Mouse (Mus musculus): ENCODE results near the gene Cpne1. TPM values are rescaled to one million over a fixed set of nuclear protein-coding genes. Genes with fewer than 3 reads are reported as not detected.

The Cpne1 gene
- total RNA-seq (2021) = 10 to 100 TPM in 1 of 2 experiments, 1 to 10 TPM in 1; 8.6 to 10.1 TPM
- long read RNA-seq, experiment 1, transcript Cpne1-202 (16 exons, 3,441 nt) = major isoform, 5 of 11 reads
- long read RNA-seq, experiment 1, partial matches to known transcripts = 4 of 11 reads
- long read RNA-seq, experiment 1, other reads (novel, unspliced or antisense) = 2 of 11 reads
- long read RNA-seq, experiment 2, transcript Cpne1-202 (16 exons, 3,441 nt) = major isoform, 10 of 12 reads
- long read RNA-seq, experiment 2, partial matches to known transcripts = 1 of 12 reads
- long read RNA-seq, experiment 2, other reads (novel, unspliced or antisense) = 0 of 12 reads

GRCm38 (mm10) chr2:156111358-156112079 is at the start of gene Cpne1, which contains the start of gene Rbm12:
TSS of gene Cpne1 (minus strand) at chr2:156111965.
TSS of gene Rbm12 (minus strand) at chr2:156111978.
- peak within 1 kb of the TSS; percentile 96 for H3K27ac ChIP-seq
- intact Hi-C loops (cut with DNase I) = no loop called here
- peak; percentile 94 for DNase-seq
- peak within 1 kb of the TSS; percentile 96 for H3K4me3 ChIP-seq
- no peak for TF ChIP-seq CTCF (IDR thresholded peaks at IDR 0.05)

GRCm38 (mm10) chr2:156151538-156151937 is 39.8 kb upstream of the Cpne1 start:
- intact Hi-C loops (cut with DNase I) = loop anchor here (5.0 kb wide), 1 partner anchor 131 kb away; no protein-coding TSS in a partner anchor
- Histone ChIP-seq H3K4me3 (no peak overlapping the region), H3K27ac (no peak overlapping the region)
- no peak for DNase-seq
- TF ChIP-seq CTCF (IDR thresholded peaks at IDR 0.05) = peak; percentile 37; the same call in 1 of the 2 replicates

DNA sequence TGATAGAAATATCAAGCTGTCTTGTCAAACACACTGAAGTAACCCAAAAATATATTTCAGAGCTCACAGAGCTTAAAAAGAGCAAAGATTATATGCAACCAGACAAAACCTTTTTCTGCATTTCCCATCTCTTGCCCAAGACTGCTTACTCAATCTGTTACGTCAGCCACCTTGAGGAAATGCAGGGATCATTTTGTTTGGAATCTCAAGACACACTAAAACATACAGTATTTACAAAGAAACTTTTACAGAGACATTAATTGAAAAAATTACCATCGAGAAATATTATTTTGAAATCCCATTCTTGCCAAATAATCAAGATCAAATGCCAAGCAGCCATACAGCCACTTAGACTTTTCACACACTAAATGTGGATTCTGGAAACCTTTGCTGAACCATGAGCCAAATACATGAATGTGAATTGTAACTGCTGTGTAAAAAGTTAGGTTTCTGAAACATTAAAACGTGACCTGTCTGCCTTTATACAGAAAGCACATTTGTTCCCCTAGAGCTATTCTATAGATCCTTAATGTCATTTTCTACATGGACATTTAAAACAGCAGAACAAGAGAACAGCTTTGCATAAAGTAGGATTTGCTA is 35.7 kb upstream of the Cpne1 start:
- DNase-seq = no peak
- TF ChIP-seq CTCF (IDR thresholded peaks at IDR 0.05) = no peak
- no peak overlapping the region for H3K4me3 ChIP-seq
- H3K27ac ChIP-seq = no peak overlapping the region
- intact Hi-C loops (cut with DNase I) = no loop called here

DNA sequence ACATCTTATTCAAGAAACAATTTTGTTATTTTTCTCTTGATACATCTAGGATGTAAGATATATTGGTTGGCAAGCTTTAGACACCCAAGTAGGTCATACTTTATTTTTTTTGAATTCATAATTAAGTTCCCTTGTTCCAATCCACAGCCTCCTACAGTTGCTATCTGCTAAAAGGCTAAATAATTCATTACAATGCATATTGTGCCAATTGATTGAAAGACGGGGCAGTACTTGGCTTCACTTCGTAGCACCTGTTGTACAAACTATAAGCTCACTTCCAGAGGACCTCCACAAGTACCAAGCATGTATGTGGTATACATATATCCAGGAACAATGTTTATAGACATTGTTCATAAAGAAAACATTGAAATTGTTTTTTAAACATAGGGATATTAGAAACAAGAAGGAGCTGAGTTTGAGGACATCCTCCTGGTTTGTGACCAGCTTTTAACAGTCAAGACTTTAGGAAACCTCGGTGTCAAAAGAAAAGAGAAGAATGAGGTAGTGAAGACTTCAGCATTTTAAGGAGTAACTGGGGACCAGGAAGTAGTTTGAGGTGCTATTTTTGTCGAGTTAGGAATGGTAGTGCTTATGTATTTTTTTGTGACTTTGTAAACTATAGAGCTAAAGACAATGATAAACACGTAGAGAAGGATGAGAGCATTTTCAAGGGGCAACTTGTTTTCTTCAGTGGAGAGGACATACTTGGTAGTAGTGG is 34.7 kb upstream of the Cpne1 start:
- no peak for TF ChIP-seq CTCF (IDR thresholded peaks at IDR 0.05)
- Histone ChIP-seq H3K27ac (no peak overlapping the region), H3K4me3 (no peak overlapping the region)
- no peak for DNase-seq
- intact Hi-C loops (cut with DNase I) = no loop called here

DNA sequence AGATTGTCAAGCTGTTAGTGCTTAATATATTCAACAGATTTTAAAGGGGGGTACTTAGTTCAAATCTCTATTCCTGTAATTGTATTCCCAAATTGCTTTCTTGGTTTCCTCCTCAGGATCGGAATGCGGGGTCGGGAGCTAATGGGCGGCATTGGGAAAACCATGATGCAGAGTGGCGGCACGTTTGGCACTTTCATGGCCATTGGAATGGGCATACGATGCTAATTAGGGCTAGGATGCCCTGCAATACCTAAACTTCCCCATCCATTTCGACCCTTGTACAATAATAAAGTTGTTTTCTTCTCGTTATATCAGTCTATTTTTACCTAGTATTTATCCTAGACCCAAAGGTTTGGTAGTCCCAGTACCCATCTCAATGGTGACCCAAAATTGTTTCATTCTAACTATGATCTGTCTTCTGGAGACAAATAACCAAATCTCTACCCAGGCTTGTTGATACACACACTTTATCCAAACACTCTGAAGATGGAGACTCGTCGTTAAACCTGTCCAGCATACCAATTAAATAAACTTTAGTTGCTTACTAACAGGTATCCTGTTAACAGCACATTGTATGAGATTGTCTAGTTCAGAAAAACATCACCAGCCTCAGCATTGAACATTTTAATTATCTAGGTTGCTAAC is 33.8 kb upstream of the Cpne1 start:
- TF ChIP-seq CTCF (IDR thresholded peaks at IDR 0.05) = no peak
- DNase-seq = no peak
- peak overlapping the region; percentile 93 for H3K4me3 ChIP-seq
- no peak overlapping the region for H3K27ac ChIP-seq
- intact Hi-C loops (cut with DNase I) = no loop called here

- intact Hi-C loops (cut with DNase I) = loop anchor here (5.0 kb wide), 1 partner anchor 182 kb away; no protein-coding TSS in a partner anchor
- peak; percentile 95 for DNase-seq
- peak within 1 kb of the TSS; percentile 93 for H3K4me3 ChIP-seq
- peak; percentile 53 for TF ChIP-seq CTCF (IDR thresholded peaks at IDR 0.05)
- H3K27ac ChIP-seq = peak within 1 kb of the TSS; percentile 93
Observed at GRCm38 (mm10) chr2:156143953-156144724, 32.4 kb upstream of the Cpne1 start, which contains the start of the genes Romo1 and Nfs1. TSS of gene Romo1 (plus strand) at chr2:156144039. TSS of gene Nfs1 (minus strand) at chr2:156144186.

- no peak for TF ChIP-seq CTCF (IDR thresholded peaks at IDR 0.05)
- peak overlapping the region; percentile 93 for H3K27ac ChIP-seq
- intact Hi-C loops (cut with DNase I) = loop anchor here (5.0 kb wide), 1 partner anchor 181 kb away; no protein-coding TSS in a partner anchor
Observed at GRCm38 (mm10) chr2:156143367-156143766, 31.6 kb upstream of the Cpne1 start.

DNA sequence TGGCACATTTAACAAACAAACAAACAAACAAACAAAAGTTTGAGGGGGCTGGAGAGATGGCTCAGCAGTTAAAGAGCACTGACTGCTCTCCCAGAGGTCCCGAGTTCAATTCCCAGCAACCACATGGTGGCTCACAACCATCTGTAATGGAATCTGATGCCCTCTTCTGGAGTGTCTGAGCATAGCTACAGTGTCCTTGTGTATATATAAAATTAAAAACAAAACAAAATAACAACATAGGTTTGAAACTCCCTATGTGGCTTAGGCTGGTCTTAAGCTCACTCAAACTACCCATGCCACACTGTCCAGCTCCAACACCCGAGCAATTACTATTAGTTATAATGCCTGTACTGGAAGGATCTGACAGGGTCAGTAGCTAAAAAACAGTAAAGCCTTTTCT is 31.1 kb upstream of the Cpne1 start:
- peak overlapping the region; percentile 93 for H3K4me3 ChIP-seq
- no peak overlapping the region for H3K27ac ChIP-seq
- intact Hi-C loops (cut with DNase I) = loop anchor here (5.0 kb wide), 1 partner anchor 181 kb away; no protein-coding TSS in a partner anchor
- peak; percentile 31; the same call in 1 of the 2 replicates for TF ChIP-seq CTCF (IDR thresholded peaks at IDR 0.05)
- DNase-seq = no peak

More at GRCm38 (mm10) chr2:156143367-156143766, 31.6 kb upstream of the Cpne1 start:
- H3K4me3 ChIP-seq = peak overlapping the region; percentile 93
- DNase-seq = no peak

DNA sequence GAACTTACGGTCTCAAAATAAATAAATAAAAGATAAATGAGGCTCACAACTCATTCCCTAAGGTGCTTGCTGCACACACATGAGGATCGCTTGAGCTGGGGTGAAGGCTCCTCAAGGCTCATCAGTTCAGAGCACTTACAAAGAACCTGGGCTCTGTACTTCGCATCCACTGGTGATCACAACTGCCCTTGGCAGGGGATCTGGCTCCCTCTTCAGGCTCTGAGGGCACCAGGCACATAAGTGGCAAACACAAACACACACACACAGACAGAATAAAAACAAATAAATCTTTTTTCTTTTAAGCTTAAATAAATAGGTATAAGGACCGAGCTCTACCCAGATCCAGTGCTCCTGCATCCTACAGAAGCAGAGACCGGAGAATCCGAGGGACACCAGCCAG is 23.9 kb upstream of the Cpne1 start:
- Histone ChIP-seq H3K4me3 (no peak overlapping the region), H3K27ac (no peak overlapping the region)
- intact Hi-C loops (cut with DNase I) = no loop called here
- no peak for DNase-seq
- TF ChIP-seq CTCF (IDR thresholded peaks at IDR 0.05) = peak; percentile 40

DNA sequence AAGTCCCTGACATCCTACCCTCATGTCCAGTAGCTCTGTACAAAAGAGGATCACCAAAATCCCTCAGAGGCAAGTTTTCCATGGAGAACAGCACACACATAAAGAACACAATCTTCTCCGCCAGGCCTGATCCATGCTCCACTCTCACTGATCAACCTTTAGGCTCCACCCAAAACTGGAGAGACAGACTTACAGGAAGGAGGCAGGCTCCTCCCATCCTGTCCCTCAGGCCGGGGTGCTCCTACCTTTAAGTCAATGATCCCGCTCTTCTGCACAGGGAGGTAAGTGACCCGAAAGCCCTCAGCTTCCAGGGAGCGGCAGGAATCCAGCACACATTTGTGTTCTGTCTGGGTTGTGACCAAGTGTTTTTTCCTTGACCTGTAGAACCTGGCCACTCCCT is 22.4 kb upstream of the Cpne1 start:
- intact Hi-C loops (cut with DNase I) = no loop called here
- H3K27ac ChIP-seq = no peak overlapping the region
- no peak for TF ChIP-seq CTCF (IDR thresholded peaks at IDR 0.05)
- no peak for DNase-seq
- no peak overlapping the region for H3K4me3 ChIP-seq

GRCm38 (mm10) chr2:156126992-156127391 is 15.2 kb upstream of the Cpne1 start, which contains the start of gene Gm28036:
TSS of gene Gm28036 (minus strand) at chr2:156127092.
- TF ChIP-seq CTCF (IDR thresholded peaks at IDR 0.05) = no peak
- no peak for DNase-seq
- intact Hi-C loops (cut with DNase I) = no loop called here
- Histone ChIP-seq H3K4me3 (no peak within 1 kb of the TSS), H3K27ac (peak within 1 kb of the TSS; percentile 48)
